Mouse (Mus musculus) left cerebral cortex, postnatal 25 days (tissue): Measurements from ENCODE around the gene Clec4a1. TPM values are rescaled to one million over a fixed set of nuclear protein-coding genes. Genes with fewer than 3 reads are reported as not detected.

Experiments used
- total RNA-seq, 2 experiments: library from RNA; stranded (reverse); gene quantifications; 2 replicates each; pipeline ENCODE4 v1.2.3; 2021

Gene Clec4a1
- total RNA-seq, 2 experiments from 2014 or later, result 0.55 to 0.76 TPM

Other genes starting within 250 kb of the Clec4a1 start
- gene Nanog, start 214.4 kb upstream of the Clec4a1 start, total RNA-seq, result under 1 TPM in 1 of 2 experiments, not detected in 1; 0.16 TPM
- gene Slc2a3, start 120.2 kb upstream of the Clec4a1 start, total RNA-seq, result 100 to 1,000 TPM; 142 to 156 TPM
- 10 to 100 TPM; 27.1 to 28.6 TPM for gene Foxj2, start 101.9 kb upstream of the Clec4a1 start, total RNA-seq
- under 1 TPM; 0.60 to 0.66 TPM for gene C3ar1, start 65.7 kb upstream of the Clec4a1 start, total RNA-seq
- 100 to 1,000 TPM; 188 to 202 TPM for gene Necap1, start 47.4 kb upstream of the Clec4a1 start, total RNA-seq
- 1 to 10 TPM; 1.1 to 1.7 TPM for gene Clec4a3, start 30.7 kb downstream of the Clec4a1 start, total RNA-seq
- not detected for gene Clec4a4, start 68.5 kb downstream of the Clec4a1 start, total RNA-seq
- not detected for gene Clec4b1, start 128.1 kb downstream of the Clec4a1 start, total RNA-seq
- 1 to 10 TPM; 1.9 to 2.3 TPM for gene Clec4a2, start 184.6 kb downstream of the Clec4a1 start, total RNA-seq